Mouse (Mus musculus) gastrocnemius, postnatal 10 days (tissue): Measurements from ENCODE around the gene Lrrc4c. TPM values are rescaled to one million over a fixed set of nuclear protein-coding genes. Genes with fewer than 3 reads are reported as not detected.

ENCODE experiments used
- DNase-seq: peaks from one replicate; pipeline ENCODE4 v3.0.0; 2021; ENCODE audit warnings: mixed read lengths
- long read RNA-seq, 2 experiments: library from polyadenylated mRNA; stranded (forward); transcript quantifications; one replicate each; pipeline ENCODE4 v2.0.0; 2021
- total RNA-seq, 2 experiments: library from RNA; stranded (reverse); gene quantifications; 2 replicates each; pipeline ENCODE4 v1.2.3; 2021

Gene Lrrc4c
- 1 to 10 TPM in 1 of 2 experiments, under 1 TPM in 1; 0.93 to 1.3 TPM for total RNA-seq
- long read RNA-seq, experiment 1, partial matches to known transcripts, result 0 of 1 reads
- long read RNA-seq, experiment 1, other reads (novel, unspliced or antisense), result 0 of 1 reads
- long read RNA-seq, experiment 2, result 0 reads

- no peak for DNase-seq
Measured at GRCm38 (mm10) chr2:96317387-96318299, at the start of gene Lrrc4c. TSS of gene Lrrc4c (plus strand) at chr2:96318169.

GRCm38 (mm10) chr2:96275061-96275460 is 42.9 kb upstream of the Lrrc4c start:
- no peak for DNase-seq

- DNase-seq, result no peak
Measured at GRCm38 (mm10) chr2:96282926-96283325, 35.0 kb upstream of the Lrrc4c start.

- DNase-seq, result no peak
Measured at GRCm38 (mm10) chr2:96287512-96287911, 30.5 kb upstream of the Lrrc4c start.

- no peak for DNase-seq
Measured at GRCm38 (mm10) chr2:96290541-96290940, 27.4 kb upstream of the Lrrc4c start.

- no peak for DNase-seq
Measured at GRCm38 (mm10) chr2:96315034-96315433, 2.9 kb upstream of the Lrrc4c start.

GRCm38 (mm10) chr2:96316531-96316930 is 1.4 kb upstream of the Lrrc4c start:
- DNase-seq, result no peak

GRCm38 (mm10) chr2:96318556-96318955 is 587 bp downstream of the Lrrc4c start:
- DNase-seq, result no peak

GRCm38 (mm10) chr2:96319201-96319600 is 1.2 kb downstream of the Lrrc4c start:
- DNase-seq, result no peak

- DNase-seq, result no peak
Measured at GRCm38 (mm10) chr2:96319649-96320048, 1.7 kb downstream of the Lrrc4c start.

- no peak for DNase-seq
Measured at GRCm38 (mm10) chr2:96334652-96335051, 16.7 kb downstream of the Lrrc4c start.

- DNase-seq, result no peak
Measured at GRCm38 (mm10) chr2:96337354-96337753, 19.4 kb downstream of the Lrrc4c start.

- DNase-seq, result no peak
Measured at GRCm38 (mm10) chr2:96401186-96401811, 83.3 kb downstream of the Lrrc4c start.

GRCm38 (mm10) chr2:96402514-96402913 is 84.5 kb downstream of the Lrrc4c start:
- no peak for DNase-seq

GRCm38 (mm10) chr2:96406856-96407255 is 88.9 kb downstream of the Lrrc4c start:
- no peak for DNase-seq

- no peak for DNase-seq
Measured at GRCm38 (mm10) chr2:96411182-96411581, 93.2 kb downstream of the Lrrc4c start.

GRCm38 (mm10) chr2:96461566-96461965 is 143.6 kb downstream of the Lrrc4c start:
- DNase-seq, result no peak

- DNase-seq, result no peak
Measured at GRCm38 (mm10) chr2:96475674-96476073, 157.7 kb downstream of the Lrrc4c start.

GRCm38 (mm10) chr2:96499116-96499882 is 181.3 kb downstream of the Lrrc4c start:
- no peak for DNase-seq

- no peak for DNase-seq
Measured at GRCm38 (mm10) chr2:96504140-96504539, 186.2 kb downstream of the Lrrc4c start.

GRCm38 (mm10) chr2:96505641-96506040 is 187.7 kb downstream of the Lrrc4c start:
- DNase-seq, result no peak

GRCm38 (mm10) chr2:96508991-96509390 is 191.0 kb downstream of the Lrrc4c start:
- no peak for DNase-seq
